Mouse (Mus musculus) gastrocnemius, adult 18-20 months (tissue): ENCODE measurements around the gene Galnt18. TPM values are rescaled to one million over a fixed set of nuclear protein-coding genes. Genes with fewer than 3 reads are reported as not detected.

Experiments used
- DNase-seq: peaks from one replicate; pipeline ENCODE4 v3.0.0; 2021; ENCODE audit warnings: low spot score
- total RNA-seq, 2 experiments: library from RNA; stranded (reverse); gene quantifications; 2 replicates each; pipeline ENCODE4 v1.2.3; 2021

Galnt18 gene
- total RNA-seq, 2 experiments from 2014 or later: 2.6 to 3.2 TPM

DNA sequence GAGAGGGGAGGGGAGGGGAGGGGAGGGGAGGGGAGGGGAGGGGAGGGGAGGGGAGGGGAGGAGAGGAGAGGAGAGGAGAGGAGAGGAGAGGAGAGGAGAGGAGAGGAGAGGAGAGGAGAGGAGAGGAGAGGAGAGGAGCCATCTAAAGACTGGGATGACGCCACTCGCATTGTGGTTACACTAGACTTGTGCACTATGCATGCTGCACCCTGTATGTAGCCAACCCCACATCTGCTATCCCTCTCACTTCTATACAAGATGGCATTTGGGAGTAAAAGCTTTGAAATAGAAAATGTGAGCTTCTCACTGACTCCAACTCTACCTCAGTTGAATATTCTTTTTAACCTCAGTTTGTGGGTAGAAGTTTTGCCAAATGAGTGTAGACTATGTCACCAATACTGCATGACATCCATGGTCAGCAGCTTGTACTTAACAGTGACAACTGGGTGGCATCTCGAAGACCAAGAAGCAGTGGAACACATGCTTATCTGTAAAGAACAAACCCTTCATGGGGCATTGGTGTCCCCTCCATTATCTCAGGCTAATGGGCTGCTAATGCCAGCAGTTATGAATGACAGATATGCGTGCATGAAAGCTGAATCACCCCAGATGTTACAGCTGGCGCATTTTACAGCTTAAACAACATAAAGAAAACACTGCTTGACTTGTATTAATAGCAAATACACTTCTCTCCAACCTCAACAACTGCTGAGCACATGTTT lies 65.0 kb downstream of the Galnt18 start:
- DNase-seq: no peak

DNA sequence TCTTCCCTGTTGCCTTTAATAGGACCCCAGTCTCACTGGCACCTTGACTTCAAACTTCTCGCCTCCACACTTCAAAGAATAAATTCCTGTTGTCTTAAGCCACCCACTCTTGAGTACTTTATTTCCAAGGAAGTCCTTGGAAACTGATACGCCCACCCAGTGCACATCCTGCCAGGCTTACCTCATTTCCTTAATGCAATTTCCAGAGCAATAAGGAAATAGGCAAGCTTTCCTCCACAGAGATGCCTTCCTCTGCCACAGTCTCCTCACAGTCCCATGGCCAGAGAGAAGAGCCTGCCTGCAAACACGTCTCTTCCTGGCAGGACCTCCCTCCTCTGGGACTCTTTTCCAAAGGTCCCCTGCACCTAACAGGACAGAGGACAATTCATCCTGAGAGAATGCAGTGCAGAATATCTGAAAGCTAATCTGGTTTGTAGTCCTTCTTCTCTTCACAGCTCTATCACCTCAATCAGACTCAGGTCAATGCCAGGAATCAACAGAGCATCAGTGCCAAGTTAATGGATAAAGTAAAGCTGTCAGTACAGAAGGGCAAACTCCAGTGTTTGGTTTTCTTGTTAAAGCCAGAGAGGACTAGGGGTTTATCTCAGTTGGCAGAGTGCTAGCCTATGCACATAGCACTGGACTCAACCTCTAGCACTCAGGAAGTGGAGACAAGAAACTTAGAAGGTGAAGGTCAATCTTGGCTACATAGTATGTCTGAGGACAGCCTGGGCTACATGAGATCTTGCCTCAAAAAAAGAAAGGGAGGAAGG lies 65.8 kb downstream of the Galnt18 start:
- no peak for DNase-seq

DNA sequence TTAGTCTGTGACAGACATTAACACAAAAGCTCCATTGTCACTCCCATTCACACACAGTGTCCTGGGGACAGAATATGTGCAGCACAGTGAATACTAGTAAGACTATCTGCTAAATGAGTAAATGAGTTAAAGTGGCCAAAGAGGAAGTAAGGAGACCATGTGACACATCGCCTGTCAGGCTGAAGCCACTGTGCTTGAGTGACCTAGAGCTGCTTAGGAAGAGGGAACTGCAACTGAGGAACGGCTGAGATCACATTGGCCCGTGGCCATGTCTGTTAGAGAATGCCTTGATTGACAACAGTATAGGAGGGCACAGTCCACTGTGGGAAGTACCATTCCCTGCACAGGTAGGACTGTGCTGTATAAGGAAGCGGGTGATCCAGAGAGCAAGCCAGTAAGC lies 67.0 kb downstream of the Galnt18 start:
- no peak for DNase-seq

DNA sequence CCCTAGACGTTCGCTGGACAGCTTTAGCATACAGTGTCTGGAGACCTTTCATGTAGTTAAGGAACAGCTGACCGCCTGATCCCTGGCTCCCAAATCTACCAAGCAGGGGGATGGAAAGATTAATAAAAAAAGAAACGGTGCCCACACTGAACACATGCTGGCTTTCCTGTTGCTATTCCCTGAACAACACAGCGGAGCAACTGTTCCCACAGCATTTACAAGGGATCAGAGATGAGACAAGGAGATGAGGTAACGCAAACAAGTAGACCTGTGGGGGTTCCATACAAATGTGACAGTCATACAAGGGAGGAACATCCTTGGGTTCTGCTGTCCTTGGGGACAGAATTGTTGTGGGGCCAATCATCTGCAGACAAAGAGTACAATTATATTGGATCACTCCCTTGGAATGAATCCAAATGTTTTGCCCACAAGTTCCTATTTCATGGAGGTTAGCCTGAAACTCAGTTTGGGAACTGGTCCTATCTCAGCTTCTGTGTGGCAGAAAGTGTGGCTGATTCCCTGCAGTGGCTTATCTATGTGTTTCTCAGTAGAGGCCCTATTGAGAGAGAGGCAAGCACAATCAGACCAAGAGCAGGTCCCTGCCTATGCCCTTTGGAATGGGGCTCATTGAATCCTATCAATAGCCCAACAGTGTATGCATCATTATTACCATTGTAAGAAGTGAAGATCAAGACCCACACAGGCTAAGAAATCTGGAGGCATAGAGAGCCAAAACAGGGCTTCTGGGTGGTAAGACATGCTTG lies 68.5 kb downstream of the Galnt18 start:
- no peak for DNase-seq

DNA sequence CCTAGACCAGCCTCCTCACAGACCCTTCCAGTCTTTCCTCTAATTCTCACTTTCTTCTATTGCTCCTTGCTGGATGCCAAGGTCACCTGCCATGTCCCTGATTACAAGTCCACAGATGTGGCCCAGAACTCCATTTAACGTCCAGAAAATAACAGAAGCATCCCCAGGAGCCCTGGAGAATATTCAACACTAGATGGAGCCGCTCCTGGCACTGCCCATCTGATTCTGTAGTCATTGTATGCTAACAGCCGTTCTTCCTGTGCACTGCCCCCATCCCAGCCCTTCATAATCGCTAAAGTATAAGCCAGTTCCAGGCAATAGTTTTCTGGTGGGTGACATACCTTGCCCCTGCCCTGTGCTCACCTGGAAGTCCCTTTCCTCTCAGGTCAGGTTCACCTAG lies 69.5 kb downstream of the Galnt18 start:
- DNase-seq: no peak

DNA sequence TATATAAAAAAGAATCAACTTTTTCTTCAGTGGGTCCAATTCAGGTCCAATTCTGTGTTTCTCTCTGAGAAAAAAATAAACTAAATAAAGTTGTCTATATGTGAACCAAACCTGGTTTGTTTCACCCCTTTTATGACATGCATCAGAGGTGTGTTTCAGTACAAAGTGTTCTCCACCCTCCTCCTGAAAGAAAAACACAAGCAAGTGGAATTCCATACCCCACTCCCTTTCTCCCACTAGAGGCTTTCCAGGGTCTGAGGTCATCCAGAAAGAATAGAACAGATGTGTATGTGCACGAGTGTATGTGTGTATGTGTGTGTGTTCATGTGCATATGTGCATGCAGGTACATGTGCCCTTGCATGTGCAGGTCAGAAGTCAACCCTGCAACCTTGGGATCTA lies 71.2 kb downstream of the Galnt18 start:
- no peak for DNase-seq

DNA sequence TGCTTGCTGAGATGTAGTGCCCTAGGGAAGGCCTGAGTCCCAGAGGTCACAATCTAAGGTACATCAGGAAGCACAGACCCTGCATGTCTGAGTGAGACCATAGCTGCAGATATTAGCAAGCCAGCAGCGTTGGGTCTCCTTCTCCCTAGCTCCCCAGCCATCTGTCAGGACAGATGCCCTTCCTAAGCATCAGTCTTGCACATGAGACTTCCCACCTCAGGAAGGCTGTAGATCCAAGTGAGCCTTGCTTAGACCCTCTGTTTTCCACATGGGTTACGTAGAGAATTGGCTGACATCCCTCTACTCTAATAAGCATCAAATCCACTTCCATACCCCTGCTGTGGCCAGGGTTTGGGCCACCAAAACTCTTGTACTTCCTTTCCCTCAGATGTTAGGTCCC lies 76.8 kb downstream of the Galnt18 start:
- DNase-seq: no peak

DNA sequence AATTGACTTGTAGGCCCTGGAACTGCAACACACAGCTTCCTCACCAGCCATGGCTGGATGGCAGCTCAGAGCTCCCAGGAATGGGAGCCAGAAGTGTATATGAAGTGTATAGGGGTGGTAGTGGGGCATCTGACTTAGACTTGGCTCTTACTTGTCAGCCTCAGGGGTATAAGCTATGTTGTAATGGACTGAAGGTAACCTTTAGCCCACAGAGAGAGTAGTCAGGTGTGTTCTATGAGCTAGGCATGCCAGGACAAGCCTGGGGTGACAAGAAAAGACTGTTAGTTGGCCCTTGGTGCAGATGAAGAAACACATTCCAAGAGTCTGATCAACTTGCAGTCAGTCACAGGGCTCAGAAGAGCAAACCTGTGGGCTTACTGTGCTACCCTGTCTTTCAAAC lies 78.0 kb downstream of the Galnt18 start:
- no peak for DNase-seq

DNA sequence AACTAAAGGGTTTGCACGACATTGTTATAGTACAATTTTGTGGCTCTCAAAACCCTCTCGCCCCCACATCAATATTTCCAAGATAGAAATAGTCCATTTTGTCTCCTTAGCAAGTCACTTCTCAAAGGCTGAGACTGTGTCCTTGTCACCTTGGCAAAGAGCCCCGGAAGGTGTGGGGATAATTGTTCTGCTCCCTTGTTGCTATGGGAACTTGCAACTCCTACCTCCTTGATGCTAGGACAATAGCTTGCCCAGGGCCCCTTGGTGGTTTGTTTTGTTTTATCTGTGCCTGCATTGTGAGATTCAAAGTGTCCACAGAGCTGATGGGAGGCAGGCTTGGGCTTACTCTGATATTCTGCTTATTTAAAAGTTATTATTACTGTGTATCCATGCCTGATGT lies 80.3 kb downstream of the Galnt18 start:
- DNase-seq: no peak

DNA sequence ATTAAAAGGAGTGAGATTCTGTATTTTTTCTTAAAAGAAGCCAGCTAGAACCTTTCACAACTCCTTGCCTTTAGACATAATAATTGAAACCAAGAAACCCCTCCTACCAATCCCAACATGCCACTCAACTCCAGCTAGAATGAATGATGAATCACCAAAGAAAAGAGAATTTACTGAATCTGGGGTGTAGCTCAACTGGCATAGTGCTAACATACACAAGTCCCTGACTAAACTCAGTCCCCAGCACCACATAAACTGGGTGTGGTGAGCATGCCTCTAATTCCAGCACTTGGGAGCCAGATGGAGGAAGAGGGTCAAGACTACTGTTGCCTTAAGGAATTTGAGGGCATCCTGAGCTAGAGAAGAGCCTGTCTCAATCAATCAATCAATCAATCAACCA lies 83.6 kb downstream of the Galnt18 start:
- no peak for DNase-seq

DNA sequence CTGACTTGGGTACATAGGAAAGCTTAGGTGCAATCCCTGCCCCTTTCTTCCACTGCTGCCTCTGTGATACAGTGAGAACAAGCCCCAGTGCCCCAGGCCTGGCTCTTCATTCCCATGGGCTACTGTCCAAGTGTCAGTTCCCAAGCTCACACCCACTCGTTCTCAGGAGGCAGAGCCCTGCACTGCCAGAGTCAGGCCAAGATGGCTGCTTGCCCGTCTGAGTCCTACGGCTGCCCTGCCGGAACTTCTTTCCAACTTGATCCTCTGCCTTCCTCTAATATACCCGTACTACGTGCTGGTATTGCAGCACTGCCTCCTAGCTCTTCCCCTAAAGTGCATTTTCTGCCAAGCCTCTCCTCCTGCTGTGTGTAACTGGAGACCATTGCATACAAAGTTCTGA lies 85.5 kb downstream of the Galnt18 start:
- peak; percentile 85 for DNase-seq

DNA sequence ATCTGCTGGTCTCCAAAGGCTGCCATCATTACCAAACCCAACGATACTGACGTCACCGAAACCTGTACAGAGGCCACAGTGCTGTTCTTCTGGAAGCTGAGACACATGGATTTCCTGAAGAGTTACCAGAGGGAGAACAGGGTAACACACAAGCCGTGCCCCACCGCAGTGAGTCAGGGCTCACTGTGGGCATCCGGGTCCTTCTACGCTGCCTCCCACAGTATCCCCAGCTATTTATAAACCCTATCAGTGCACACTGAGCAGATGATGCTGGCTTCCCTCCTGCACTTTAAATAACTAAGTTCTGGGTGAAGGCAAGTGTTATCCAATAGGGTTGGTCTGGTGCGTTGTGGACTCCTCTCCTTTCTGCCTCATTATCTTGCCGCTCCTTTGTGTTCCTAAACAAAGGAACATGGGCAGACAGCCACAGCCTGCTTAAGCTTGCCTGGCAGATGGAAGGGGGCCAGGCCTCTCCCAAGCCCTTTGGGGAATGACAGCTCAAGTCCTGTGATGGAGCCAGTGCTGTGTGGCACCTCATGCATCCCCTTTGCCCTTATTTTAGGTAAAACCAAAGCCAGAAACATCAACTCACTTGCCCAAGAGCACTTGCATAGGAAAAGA lies 87.0 kb downstream of the Galnt18 start:
- peak; percentile 61 for DNase-seq

DNA sequence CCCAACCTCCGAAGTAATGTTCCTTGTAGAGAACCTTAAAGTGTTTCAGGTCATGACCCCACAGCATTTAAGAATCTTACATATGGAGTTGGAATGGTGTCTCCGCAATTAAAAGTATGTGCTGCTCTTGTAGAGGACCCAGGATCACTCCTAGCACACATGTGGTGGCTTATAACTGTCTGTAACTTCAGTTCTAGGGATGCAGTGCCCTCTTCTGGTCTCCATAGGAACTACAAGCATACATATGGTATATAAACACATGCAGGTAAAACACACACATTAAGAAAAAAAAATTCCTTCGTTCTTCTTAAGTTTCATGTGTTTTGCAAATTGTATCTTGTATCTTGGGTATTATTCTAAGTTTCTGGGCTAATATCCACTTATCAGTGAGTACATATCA lies 99.7 kb downstream of the Galnt18 start:
- DNase-seq: no peak

DNA sequence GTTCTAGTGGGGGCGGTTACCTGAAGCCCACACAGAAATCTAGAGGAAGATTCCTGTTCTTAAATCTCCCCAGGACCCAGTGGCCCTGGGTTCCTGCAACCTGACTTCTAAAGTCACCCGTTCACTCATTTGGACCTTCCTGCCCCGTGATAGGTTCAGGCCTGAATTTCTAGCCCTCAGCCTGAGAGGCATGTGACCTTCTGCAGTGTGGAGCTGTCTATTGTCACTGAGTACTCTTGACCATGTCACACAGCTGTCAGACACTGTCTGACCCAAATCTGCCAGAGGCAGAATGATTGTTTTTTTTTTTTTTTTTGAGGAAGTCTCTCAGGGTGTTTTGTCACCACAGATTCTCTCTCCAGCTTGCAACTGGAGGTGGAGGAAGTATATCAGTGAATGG lies 103.3 kb downstream of the Galnt18 start:
- DNase-seq: no peak

DNA sequence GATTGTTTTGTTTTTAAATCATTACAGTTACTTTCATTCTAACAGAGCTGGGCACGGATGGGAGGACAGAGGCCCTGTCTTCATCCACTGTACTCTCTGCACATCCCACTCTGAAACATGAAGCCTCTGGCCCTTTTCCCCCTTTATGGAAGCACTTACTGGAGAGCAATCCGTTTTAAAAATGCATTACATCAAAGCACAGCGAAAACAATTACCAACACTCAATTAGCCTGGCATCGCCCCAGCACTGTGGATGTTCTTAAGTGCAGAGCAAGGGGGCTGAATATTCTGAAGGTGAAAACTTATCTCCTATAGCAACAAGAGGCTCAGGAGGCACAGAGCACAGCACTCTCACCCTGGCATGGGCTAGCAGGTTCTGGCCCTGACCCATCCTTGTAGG lies 107.3 kb downstream of the Galnt18 start:
- no peak for DNase-seq

DNA sequence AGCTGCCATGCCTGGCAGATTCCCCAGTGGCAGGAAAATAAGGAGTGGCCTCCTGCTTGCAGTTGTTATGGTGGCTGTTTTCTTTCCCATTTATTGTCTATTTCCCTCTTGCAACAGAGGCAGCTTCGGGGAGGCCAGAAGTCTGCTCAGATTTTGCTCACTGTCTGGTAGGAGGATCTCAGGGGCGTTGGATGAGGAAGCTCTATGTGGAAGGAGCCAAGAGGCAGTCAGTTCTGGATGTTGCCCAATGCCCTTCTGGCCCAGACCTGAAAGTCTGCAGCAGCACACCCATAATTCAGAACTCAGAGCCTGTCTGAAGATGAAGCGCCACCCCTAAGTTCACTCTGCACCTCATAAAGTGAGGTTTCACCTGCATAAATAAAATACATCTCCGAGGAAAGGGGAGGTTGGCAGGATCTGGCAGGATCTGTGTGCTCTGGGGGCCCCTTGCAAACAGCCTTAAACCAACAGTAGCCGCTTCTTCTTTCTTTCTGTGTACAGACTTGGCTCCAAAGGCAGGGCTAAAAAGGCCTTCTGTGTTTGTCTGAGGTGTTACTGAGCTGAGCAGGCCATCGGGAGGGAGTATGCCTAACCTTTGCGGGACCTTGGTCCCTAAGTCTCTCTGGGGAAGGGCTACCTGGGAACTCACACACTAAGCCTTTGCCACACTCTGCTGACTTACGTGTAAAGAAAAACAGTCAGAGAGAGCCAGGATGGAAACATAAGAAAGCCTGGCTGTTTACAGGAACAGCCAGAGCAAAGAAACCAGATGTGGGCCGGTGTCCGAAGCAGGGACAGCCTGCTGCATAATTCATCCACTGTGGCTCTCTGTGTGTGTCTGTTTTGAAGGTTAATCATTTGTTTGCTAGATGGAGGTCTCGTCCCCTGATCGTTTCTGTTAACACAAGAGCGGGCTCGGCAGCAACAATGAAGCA lies 116.4 kb downstream of the Galnt18 start:
- peak; percentile 42 for DNase-seq

DNA sequence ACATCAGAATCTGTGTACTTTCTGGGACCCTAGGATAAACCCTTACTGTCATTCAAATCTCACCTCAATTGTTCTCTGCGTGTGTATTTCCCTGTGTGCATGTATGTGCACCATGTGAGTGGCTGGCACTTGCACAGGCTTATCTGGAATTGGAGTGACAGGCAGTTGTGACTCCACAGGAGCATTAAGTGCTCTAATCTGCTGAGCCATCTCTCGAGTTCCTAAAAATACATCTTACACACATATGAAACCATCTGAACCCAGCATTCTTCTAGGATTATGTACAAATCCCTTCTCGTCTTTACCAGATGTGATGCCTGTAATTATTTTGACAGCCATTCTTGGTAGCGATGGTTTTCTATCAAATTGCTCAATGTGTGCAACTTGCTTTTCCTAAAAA lies 121.2 kb downstream of the Galnt18 start:
- DNase-seq: no peak

DNA sequence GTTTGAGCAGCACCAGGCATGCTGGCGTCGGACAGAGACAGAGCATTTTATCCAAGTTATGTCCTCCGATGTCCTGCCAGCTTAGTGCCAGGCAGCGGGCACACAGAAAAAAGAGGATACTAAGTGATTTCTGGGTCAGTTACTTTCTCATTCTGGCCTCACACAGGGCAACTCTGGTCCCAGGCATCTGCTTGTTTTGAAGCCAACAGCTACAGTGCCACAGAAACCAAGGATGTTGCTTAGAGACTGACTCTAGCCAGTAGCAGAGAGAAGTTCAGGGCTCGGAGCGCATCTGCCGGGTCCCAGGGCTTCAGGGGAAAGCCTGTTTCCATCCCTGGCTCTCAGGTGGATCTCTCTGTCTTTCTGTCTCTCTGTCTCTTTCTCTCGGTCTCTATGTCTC lies 124.8 kb downstream of the Galnt18 start:
- no peak for DNase-seq

DNA sequence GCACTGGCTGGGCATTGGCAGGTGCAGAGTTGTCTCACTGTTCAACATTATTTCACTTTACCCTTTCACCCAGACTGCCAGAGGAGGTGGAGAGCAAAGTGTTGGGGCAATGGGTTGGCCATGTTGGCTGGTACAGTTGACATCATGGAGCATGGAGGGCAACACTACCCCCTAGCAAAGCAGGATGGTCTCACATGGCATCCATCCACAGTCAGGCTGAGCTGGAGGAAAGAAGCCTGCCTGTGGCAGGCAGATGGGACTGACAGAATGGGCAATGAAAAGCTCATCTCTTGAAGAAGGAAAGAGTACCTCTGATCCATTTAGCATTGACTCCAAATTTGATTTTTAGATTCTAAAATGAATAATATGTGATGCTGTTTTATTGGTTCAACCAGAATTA lies 125.3 kb downstream of the Galnt18 start:
- DNase-seq: no peak

DNA sequence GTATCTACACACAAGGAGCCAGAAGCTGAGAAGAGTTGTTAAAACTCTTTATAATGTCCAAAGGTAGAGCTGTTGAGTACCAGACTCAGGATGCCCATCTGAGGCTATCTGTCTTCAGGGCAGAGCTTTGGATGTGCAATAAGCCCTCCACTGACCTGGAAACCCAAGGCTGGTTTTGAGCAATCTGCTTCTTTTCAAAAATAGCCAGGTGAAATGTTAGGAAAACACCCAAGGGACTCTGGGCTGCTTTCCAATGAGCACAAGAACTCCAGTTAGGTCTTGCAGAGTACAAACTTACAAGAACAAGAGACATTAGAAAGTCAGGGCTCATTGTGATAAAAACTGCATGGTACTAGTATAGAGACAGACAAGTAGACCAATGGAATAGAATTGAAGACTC lies 135.4 kb downstream of the Galnt18 start:
- no peak for DNase-seq

DNA sequence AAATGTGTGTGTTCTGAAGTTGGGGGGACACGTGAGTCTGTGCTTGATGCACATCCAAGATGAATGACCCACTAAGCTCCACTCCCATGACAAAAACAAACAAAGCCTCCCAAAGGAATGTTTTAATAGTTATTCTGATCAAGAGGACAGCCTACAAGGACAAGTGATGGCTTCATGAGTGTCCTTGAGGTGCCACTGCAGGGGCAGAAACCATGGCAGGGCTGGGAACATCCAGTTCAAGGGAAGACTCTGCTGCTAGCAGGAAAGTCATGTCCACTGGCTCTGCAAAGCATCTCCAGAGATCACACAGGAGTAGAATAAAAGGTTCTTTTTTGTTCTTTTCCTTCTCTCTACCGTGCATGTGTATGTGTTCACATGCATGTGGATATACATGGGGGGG lies 140.9 kb downstream of the Galnt18 start:
- DNase-seq: no peak
